Mouse (Mus musculus): ENCODE measurements at regions not wholly inside any gene's neighbourhood (a gene's known extent, or its start where the extent isn't known, plus 50 kb on each side); places are given as distances from the start of the nearest gene placed in this dataset.

GRCm38 (mm10) chr4:55703346-55703916 lies 171.2 kb upstream of the Klf4 start:
- DNase-seq (ENCODE audit: low spot score in 2 of 2) = no peak

DNA sequence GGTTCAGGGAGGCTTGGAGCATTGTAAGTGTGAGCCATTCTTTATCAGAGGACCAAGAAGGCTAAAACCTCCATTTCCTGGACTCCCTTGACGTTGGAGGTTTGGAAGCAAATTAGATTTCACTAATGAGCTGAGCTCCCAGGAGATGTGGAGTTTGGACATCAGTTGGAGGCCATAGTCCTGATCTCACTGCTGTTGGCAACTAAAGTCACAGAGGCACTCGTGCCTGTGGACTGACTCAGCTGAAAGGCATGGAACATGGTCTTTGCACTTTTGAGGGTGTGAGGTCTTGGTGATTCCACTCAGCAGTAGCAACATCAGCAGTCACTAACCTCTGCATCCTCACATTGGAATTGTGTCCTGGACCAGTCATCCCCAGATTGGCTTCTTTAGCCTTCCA lies 169.1 kb upstream of the Klf4 start:
- DNase-seq (ENCODE audit: low spot score in 2 of 2) = no peak

GRCm38 (mm10) chr4:55699917-55700316 lies 167.7 kb upstream of the Klf4 start:
- DNase-seq (ENCODE audit: low spot score in 2 of 2) = no peak

DNA sequence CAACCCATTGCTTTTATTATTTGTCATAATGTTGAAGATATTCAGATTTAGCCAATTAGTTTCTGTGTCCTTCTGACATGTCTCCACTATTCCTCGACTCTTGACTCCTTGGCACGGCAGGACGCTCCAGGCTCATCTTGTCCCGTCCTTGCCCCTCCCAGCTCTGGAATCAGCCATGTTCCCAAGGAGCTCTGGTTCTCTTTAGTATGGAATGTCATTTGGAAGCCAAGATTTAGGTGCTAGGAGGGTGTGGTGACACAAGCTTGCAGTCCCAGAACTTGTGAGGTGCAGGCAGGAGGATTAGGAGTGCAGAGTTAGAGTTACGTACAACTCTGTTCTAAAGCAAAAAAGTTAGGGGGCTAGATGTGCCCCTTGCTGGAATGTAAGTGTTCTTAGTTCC lies 166.9 kb upstream of the Klf4 start:
- DNase-seq (ENCODE audit: low spot score in 2 of 2) = no peak

DNA sequence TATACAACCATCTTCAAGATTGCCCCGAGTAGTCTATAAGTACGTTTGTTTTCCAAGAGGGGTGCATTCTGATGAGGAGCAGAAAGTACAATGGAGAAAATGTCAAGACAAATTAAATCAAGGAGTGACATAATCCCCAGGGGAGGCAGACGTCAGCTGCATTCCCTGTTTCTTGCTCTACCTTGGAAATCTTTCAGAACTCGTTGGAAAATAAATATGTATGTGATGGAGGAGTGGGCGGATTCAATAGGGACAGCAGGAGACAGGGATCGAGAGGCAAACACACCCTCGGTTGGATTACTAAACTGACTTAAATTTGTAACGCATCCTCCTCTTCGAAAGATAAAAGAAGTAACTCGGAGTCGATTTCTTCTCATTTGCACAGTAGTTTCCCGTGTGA lies 164.8 kb upstream of the Klf4 start:
- DNase-seq (ENCODE audit: low spot score in 2 of 2) = no peak

DNA sequence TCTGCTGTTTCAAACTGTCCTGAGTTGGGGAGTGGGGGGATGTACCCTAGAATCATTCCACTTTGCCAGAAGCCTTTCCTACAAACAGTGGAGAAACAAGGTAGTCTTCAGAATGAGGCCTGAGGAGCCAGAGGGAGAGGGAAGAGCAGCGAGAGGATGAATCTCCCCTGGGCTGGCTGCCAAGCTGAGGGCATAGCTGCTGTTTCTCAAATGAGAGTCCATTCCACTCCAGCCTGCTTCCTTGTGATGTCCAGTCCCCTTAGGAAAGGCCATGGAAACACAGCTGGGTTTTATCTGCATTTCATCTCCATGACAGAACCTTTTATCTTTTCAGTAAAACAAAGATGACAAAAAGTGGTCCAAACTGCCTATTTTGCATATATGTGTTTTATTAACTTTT lies 164.2 kb upstream of the Klf4 start:
- DNase-seq (ENCODE audit: low spot score in 2 of 2) = peak in 1 of 2 experiments; percentile 45

DNA sequence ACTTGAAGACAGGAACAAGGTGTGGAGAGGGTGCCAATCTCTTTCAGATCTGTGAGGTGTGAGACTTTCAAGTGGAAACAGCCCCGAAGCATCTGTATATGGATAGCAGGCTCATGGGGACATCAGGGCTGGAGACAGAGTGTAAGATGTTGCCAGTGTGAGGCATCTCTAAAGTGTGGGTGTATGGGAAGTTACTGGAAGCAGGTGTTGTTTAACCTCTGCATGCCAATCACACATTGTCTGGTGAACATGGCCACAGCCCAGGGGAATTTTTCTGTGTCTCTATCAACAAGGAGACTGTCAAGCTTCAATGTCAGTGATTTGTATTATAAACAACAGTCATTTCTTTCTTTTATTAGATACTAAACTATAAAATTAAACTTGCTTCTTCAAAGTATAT lies 163.0 kb upstream of the Klf4 start:
- no peak for DNase-seq (ENCODE audit: low spot score in 2 of 2)

GRCm38 (mm10) chr4:55689479-55689878 lies 157.2 kb upstream of the Klf4 start:
- DNase-seq (ENCODE audit: low spot score in 2 of 2) = no peak

DNA sequence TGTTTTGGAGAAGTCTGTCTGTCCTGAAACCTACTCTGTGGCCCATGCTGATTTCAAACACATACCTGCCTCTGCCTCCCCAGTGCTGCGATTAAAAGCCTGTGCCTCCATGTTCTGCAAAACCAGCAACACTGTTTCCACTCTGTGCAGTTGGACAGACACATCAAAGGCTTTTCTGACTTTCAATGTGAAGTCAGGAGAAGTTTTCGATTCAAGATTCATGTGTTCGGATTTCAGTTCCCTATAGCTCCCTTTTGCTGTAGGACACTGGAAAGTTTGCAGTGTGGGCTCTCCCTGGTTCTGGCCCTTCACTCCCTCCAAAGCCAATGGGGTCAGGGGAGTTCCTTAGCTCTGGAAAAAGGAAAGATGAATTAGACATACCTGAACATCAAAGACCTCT lies 154.5 kb upstream of the Klf4 start:
- DNase-seq (ENCODE audit: low spot score in 2 of 2) = no peak

- no peak for DNase-seq (ENCODE audit: low spot score in 2 of 2)
Observed at GRCm38 (mm10) chr4:55672288-55672687, 140.0 kb upstream of the Klf4 start.

- no peak for DNase-seq (ENCODE audit: low spot score in 2 of 2)
Observed at GRCm38 (mm10) chr4:55670258-55670657, 138.0 kb upstream of the Klf4 start.

- no peak for DNase-seq (ENCODE audit: low spot score in 2 of 2)
Observed at GRCm38 (mm10) chr4:55664822-55665221, 132.6 kb upstream of the Klf4 start.

DNA sequence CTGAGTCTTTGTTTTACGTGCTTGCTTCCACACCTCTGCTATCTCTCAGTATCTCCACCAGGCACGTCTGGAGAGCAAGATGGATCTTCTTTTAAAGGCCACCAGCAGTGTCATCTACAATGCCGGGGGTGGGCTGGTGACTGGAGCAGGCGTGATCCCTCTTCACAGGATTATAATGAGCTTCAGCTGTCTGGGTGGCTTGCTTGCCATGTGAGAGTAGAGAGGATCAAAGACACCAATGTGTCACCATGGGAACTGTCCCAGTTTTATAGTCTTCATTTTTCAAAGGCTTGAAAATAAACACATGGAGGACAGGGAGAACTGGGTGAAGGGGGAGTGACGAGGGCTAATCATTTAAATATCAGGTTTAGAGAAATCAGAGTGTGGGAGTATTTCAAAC lies 131.6 kb upstream of the Klf4 start:
- no peak for DNase-seq (ENCODE audit: low spot score in 2 of 2)

GRCm38 (mm10) chr4:55662041-55662440 lies 129.8 kb upstream of the Klf4 start:
- no peak for DNase-seq (ENCODE audit: low spot score in 2 of 2)

- no peak for DNase-seq (ENCODE audit: low spot score in 2 of 2)
Observed at GRCm38 (mm10) chr4:55658904-55659303, 126.6 kb upstream of the Klf4 start.

GRCm38 (mm10) chr4:55655329-55655728 lies 123.1 kb upstream of the Klf4 start:
- no peak for DNase-seq (ENCODE audit: low spot score in 2 of 2)

DNA sequence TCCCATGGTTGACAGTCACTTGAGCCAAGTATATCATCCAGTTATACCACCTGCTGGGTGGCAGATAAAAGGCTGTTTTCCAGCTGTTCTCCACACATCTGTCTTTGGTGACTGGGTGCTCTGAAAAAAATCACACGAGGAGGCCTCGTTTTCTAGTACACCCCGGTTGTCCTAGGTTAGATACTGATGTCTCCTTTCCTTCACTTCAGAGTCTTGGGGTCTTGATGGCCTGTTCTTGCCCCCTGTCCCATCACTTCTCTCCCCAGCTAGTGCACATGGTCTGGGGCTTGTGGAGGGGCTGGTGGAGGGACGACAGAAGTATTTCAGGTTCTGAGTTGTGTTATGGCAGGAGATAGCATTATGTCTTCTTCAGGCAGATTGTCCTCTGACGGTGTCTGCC lies 120.4 kb upstream of the Klf4 start:
- DNase-seq (ENCODE audit: low spot score in 2 of 2) = no peak

GRCm38 (mm10) chr4:55651811-55652410 lies 119.6 kb upstream of the Klf4 start:
- DNase-seq (ENCODE audit: low spot score in 2 of 2) = no peak

- DNase-seq (ENCODE audit: low spot score in 2 of 2) = peak; percentile 46 to 68
Observed at GRCm38 (mm10) chr4:55651051-55651763, 118.9 kb upstream of the Klf4 start.

- DNase-seq (ENCODE audit: low spot score in 2 of 2) = no peak
Observed at GRCm38 (mm10) chr4:55650186-55650585, 117.9 kb upstream of the Klf4 start.

DNA sequence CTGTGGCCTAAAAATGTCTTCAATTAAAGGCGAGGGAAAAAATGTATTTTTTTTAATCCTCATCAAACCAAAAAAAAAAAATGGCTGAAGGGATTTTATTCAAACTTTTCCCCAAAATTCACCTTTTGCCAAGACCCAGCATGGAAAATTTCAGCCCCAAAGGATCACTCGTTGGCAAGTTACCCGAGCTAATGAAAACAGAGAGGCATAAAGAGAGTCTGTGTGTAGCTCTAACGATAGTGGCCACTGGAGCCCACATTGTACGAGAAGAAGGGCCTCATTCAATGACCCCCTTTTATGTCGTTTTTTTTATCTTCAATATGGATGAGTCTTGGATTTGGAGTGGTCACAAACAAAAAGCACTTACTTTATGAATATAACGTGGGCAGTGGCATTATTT lies 116.1 kb upstream of the Klf4 start:
- no peak for DNase-seq (ENCODE audit: low spot score in 2 of 2)

GRCm38 (mm10) chr4:55645432-55645831 lies 113.2 kb upstream of the Klf4 start:
- DNase-seq (ENCODE audit: low spot score in 2 of 2) = no peak

DNA sequence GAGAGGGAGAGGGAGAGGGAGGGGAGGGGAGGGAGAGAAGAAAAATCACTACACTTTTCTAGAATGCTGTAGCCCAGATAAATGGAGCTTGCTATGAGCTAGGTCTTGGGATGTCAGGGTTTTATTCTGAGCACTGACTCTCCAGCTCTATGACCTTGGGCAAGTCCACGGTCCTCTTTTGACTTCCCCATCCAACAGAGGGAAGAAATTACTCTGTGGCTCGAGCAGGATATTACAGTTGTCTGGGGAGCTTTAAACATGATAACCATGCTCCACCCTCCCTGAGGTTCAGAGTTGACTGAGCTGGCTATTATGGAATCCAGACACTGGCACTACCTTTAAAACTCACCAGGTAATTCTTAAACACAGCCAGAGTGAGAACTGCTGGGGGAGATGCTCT lies 112.6 kb upstream of the Klf4 start:
- no peak for DNase-seq (ENCODE audit: low spot score in 2 of 2)

Measured in cerebellum, postnatal 4 days (tissue).